Mouse (Mus musculus) skeletal muscle tissue, adult 2 months (tissue): ENCODE results near the gene Rnf13.
A peak's percentile ranks its signal among the peaks of the same experiment; 100 is the strongest.
"Not testable (repeated sequence)": the region's sequence is repeated elsewhere in the genome, so short reads cannot be mapped to it uniquely, and the experiment has no call there.

Experiments used
- DNase-seq: peaks from one replicate; pipeline ENCODE4 v3.0.0-alpha.2; 2012; ENCODE audit warnings: low read depth, low spot score

The Rnf13 gene

GRCm38 (mm10) chr3:57735511-57736370, at the start of gene Rnf13:
Rnf13 (plus strand) TSS chr3:57736062.
- DNase-seq = peak; percentile 95

DNA sequence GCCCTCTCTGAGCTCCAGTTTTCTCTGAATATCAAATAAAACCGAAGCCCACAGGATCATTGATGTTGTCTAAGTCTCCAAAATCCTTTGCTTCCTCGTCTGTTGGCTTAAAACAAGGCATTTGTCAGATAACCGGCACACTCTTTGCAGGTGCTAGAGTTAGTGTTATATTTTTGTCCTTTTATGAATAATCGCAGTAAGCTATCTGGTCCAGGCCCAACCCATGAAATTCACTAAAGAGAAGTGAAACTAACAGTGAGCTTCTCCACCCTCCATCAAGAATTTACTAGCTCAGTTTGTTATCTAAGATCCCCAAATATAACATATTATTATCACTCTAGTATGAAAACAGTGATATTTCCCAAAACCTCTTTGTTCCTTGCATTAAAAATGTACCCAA, 44.1 kb upstream of the Rnf13 start:
- no peak for DNase-seq

DNA sequence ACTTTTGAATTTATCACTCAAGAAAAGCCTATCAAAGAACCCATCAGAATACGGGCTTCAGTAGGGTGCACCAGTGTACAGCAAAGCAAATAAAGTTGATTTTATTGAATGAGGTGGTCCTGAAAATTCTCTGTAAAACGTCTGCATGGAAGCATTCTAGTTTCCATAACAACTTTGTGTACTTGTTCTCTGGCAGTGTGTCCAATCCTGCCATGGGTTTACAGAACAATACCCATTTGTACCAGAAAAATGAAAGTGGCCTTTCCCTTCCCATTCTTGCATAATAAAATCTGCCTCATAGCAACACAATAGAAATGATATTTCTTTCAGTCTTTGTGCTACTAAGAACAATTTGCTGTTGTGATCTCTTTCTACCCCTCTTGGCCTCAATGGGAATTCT, 43.1 kb upstream of the Rnf13 start, which contains the start of gene Ankub1:
TSS of gene Ankub1 (minus strand) at position 81 of the 400 bp plus-strand sequence.
- no peak for DNase-seq

GRCm38 (mm10) chr3:57696249-57696648, 39.6 kb upstream of the Rnf13 start:
- DNase-seq = no peak

- no peak for DNase-seq
Observed at GRCm38 (mm10) chr3:57696779-57697178, 39.1 kb upstream of the Rnf13 start.

DNA sequence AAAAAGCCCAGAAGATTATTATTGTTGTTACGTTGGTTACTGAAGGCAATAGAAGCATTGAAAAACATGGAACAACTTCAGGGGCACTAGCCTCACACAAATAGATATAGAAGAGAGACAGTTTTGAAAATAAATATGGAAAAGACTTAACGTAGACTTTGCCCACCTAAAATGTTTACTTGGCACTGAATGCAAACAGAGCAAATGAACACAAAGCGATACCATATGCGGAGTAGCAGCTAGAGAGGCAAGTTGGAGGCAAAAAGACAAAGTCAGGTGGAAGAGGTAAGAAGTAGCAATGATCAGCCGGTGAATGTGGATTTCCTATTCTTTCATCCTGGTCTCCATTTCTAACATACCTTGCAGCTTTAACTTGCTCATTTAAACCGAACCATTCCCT, 21.7 kb upstream of the Rnf13 start:
- DNase-seq = no peak

DNA sequence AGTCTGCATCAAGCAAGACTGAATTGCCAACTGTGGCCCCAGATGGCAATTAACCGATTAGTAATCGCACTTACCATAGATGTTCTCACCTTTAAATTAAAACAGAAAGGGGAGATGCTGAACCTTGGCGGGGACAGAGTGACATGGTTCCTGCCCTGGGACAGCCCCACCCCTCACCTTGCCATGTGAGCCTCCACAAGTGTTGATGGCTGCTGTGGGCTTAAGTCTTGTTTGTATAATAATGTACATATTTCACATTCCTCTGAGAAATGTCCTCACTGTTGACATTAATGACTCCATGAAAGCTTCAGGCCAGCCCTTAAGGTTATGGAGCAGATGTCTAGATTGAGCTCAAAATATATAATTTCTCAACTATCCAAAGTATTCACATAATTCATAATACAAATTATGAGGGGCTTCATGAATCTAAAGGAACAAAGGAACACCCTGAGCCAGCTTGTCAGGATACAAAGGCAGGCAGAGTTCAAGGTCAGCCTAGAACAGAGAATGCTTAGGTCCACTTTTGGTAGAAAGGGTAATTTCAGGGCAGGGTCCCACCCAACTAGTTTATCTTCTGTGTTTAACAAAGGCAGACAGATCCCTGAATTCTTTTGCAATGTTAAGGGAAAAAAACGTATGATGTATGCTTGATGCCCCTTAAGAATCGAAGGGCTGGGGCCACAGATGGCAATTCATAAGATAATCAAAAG, 3.5 kb upstream of the Rnf13 start:
- no peak for DNase-seq

- peak; percentile 18 for DNase-seq
Observed at GRCm38 (mm10) chr3:57736419-57737095, 695 bp downstream of the Rnf13 start.

DNA sequence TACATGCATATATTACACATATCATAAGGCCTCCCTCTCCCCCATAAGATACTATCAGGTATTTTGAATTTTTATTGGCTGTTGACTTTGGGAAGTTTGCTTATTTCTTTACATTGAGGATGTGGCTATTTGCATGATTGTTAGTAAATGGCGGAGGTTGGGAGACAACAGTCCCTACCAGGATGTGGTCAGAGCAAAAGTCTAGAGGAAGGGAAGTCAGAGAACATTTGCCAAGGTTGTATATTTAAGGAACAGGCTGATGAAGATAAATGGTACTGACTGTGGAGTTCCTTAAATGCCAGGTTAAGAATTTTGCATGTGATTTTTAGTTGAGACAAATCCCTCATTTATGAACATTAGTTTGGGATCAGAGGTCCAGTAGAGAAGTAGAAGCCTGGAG, 4.0 kb downstream of the Rnf13 start:
- no peak for DNase-seq

DNA sequence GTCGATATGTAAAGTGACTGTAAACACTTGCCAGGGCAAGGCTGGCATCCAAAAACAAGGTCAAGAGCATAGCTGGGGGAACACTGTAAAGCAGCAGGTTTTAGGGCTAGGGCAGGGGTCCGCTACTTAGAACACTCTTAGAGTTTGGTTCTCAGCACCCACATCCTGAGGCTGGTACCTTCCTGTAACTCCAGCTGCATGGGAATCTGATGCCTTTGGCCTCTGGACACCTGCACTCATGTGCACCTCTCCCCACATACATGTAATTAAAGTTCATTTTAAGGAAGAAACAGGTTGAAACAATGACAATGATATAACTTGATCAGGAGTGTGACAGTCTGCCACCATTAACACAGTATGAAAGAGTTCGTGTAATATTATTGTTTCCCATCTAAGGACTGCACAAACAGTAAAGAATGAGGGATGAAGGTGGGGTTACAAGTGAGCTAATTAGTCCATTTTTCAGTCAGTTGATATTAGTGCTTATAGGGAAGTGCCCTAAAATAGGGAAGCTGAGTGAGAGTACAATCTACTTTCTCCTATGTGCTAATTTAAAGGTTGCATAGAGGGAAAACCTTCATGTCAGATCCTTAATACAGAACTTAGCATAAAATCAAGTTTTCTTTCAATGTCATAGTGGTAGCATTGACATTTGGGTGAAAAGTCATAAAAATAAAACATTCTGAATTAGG, 12.9 kb downstream of the Rnf13 start:
- no peak for DNase-seq

GRCm38 (mm10) chr3:57776915-57777314, 41.1 kb downstream of the Rnf13 start:
- DNase-seq = no peak

GRCm38 (mm10) chr3:57788472-57788871, 52.6 kb downstream of the Rnf13 start:
- no peak for DNase-seq

DNA sequence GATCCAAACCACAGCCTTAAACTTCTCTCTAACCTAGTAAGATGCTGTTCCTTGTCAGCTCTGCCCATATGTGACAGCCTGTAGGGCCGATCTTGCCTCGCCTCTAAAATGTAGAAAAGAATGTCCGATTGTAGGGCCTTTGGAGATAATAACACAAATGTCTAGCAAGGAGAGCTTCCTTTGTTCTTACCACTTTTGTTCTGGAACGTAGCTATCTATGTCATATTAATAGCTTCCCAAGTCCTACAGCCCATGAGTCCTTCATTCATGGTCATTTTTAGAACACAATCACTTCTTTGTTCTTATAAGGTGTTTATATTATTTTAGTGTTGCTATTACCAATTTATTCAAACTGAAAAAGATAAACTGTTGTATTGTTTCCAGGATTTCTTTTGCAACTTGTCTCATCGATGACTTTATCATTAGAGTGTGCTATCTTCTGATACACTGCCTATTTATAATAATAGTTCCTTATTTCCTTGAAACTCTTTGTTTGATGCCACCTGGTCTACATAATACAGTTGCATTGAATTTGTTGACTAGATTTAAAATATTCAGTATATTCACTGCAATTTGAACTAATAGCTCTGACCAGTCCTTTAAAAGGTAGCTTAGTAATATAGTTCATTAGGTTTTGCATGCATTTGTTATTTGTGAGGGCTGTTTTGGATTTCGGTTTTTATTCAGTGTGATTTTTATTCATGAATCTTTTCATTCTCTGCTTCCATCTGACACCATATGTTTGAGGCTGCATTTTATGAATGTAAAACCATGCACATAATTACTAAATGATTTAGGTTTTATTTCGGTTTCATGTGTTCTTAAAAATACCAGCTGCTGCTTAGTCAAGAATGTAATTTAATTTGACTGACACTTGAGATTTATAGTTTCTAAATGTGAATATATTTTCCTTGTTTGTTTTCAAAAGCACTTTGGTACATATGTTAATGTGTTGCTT, 53.4 kb downstream of the Rnf13 start:
- no peak for DNase-seq

DNA sequence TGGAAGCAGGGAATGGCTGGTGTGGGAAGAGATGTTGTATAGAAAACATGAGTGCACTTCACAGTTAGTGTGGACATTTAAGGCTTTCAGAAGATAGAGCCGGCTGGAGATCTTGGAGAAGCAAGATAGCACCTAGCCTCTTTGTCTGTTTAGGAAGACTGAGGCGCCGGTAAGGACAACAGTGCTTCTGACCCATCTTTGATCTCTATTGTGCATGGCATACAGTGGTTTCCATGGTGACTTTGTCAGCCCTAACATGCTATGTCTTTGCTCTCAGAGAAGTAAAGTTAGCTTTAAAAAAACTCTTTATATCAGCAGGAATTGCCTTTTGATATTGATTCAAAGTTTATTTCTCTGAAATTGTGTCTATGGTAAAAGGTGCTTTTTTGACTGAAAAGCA, 55.2 kb downstream of the Rnf13 start:
- DNase-seq = no peak

DNA sequence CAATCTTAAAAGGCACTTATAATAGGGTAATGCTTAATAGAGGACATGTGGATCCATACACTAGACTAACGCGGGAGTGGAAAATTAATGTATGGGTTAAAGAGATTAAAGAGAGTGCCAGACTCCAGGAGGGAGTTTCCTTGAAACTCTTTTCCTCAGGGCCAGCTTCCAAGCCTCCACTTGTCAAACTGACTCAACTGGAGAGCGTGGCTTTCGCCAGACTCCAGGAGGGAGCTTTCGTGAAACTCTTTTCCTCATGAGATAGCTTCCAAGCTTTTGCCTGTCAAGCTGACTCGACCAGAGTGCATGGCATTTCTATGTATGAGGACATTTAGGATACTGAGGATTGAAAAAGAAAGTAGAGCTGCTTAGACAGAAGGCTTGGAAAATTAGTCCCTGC, 59.2 kb downstream of the Rnf13 start:
- DNase-seq = not testable (repeated sequence)

GRCm38 (mm10) chr3:57815447-57815846, 79.6 kb downstream of the Rnf13 start:
- DNase-seq = no peak

DNA sequence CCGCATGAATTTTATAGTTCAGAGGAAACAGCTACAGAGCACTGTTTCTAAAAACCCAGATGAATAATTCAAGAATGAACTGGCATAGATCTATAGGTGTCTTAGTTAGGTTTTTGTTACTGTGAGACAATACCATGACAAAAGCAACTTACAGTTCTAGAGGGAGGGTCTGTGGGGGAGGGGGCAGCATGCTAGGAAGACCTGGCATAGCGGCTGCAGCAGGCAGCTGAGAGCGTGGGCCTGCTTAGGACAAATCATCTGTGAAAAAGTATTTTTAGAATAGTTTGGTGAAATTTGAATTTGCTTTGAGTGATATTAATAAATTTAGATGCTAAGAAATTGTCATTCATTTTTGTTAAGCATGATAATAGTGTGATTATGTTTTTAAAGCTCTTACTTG, 90.0 kb downstream of the Rnf13 start:
- DNase-seq = no peak

DNA sequence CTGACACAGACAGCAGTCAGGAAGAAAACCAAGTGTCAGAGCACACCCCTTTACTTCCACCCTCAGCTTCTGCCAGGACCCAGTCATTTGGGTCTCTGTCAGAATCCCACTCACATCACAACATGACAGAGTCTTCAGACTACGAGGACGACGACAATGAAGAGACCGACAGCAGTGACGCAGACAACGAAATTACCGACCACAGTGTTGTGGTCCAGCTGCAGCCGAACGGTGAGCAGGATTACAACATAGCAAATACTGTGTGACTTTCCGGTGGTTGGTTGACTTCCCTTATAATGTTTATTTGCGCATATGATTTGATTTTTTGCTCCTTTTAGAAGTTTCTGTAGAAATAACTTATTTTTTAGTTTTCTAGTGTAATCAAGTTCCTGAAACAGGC, 97.7 kb downstream of the Rnf13 start:
- no peak for DNase-seq

DNA sequence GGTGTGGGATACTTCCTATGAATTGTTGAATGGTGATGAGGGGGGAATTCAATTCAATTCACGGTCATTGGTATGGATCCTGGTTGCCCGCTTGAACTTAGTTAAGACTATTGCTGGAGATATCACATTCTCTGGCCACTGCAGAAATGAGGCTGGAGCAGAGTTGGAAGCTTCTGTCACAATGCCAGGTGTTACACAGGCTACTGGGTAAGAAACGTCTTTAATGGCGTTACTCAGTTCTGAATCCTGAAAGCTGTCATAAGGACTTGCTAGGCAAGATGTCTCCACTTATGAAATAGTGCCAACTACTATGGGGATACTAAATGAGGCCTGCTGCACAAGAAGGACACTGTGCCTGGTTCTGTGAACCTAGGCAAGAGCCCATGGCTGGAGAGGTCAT, 101.0 kb downstream of the Rnf13 start:
- no peak for DNase-seq

DNA sequence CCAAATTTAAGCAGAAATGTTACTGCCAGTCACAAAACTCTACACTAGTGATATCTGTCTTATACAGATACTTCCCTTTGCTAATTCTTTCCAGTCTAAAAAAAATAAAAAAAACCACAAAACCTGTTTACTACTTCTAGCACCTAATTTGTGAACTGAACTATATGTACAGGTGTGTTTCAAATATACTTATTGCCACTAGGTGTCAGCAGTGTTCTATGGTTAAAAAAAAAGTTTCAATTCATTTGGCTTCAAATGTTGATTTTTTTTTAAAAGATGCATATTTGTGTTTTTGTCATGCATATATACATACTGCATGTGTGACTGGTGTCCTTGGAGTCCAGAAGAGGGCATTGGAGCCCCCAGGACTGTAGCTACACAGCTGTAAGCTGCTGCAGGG, 107.9 kb downstream of the Rnf13 start:
- DNase-seq = no peak
